Mouse (Mus musculus): ENCODE results near the gene Hist1h4h. TPM values are rescaled to one million over a fixed set of nuclear protein-coding genes. Genes with fewer than 3 reads are reported as not detected.

The Hist1h4h gene
- polyA plus RNA-seq, 1 experiment from 2014 or later = 5.4 TPM

Other genes with a start within 250 kb of the Hist1h4h start
- gene Zfp322a, start 161.8 kb upstream of the Hist1h4h start, polyA plus RNA-seq (2015; fragmentation: Illumina TruSeq; extraction: RNeasy Lipid Tissue Mini Kit (QIAGEN cat#74804); ENCODE audit: low read depth, low replicate concordance) = 30.7 TPM
- gene Abt1, start 107.2 kb upstream of the Hist1h4h start, polyA plus RNA-seq (2015; fragmentation: Illumina TruSeq; extraction: RNeasy Lipid Tissue Mini Kit (QIAGEN cat#74804); ENCODE audit: low read depth, low replicate concordance) = 6.8 TPM
- not detected for gene Btn1a1, start 65.1 kb upstream of the Hist1h4h start, polyA plus RNA-seq (2015; fragmentation: Illumina TruSeq; extraction: RNeasy Lipid Tissue Mini Kit (QIAGEN cat#74804); ENCODE audit: low read depth, low replicate concordance)
- gene Btn2a2, start 42.2 kb upstream of the Hist1h4h start, polyA plus RNA-seq (2015; fragmentation: Illumina TruSeq; extraction: RNeasy Lipid Tissue Mini Kit (QIAGEN cat#74804); ENCODE audit: low read depth, low replicate concordance) = 1.8 TPM
- not detected for gene Hist1h2af, start 2.9 kb downstream of the Hist1h4h start, polyA plus RNA-seq (2015; fragmentation: Illumina TruSeq; extraction: RNeasy Lipid Tissue Mini Kit (QIAGEN cat#74804); ENCODE audit: low read depth, low replicate concordance)
- gene Hist1h3g, start 4.4 kb downstream of the Hist1h4h start, polyA plus RNA-seq (2015; fragmentation: Illumina TruSeq; extraction: RNeasy Lipid Tissue Mini Kit (QIAGEN cat#74804); ENCODE audit: low read depth, low replicate concordance) = not detected
- gene Hist1h2bh, start 12.3 kb downstream of the Hist1h4h start, polyA plus RNA-seq (2015; fragmentation: Illumina TruSeq; extraction: RNeasy Lipid Tissue Mini Kit (QIAGEN cat#74804); ENCODE audit: low read depth, low replicate concordance) = 0.37 TPM
- not detected for gene Hist1h3f, start 13.0 kb downstream of the Hist1h4h start, polyA plus RNA-seq (2015; fragmentation: Illumina TruSeq; extraction: RNeasy Lipid Tissue Mini Kit (QIAGEN cat#74804); ENCODE audit: low read depth, low replicate concordance)
- not detected for gene Hist1h4f, start 20.6 kb downstream of the Hist1h4h start, polyA plus RNA-seq (2015; fragmentation: Illumina TruSeq; extraction: RNeasy Lipid Tissue Mini Kit (QIAGEN cat#74804); ENCODE audit: low read depth, low replicate concordance)
- gene Hist1h1d, start 22.2 kb downstream of the Hist1h4h start, polyA plus RNA-seq (2015; fragmentation: Illumina TruSeq; extraction: RNeasy Lipid Tissue Mini Kit (QIAGEN cat#74804); ENCODE audit: low read depth, low replicate concordance) = 0.06 TPM
- not detected for gene Hist1h3e, start 31.3 kb downstream of the Hist1h4h start, polyA plus RNA-seq (2015; fragmentation: Illumina TruSeq; extraction: RNeasy Lipid Tissue Mini Kit (QIAGEN cat#74804); ENCODE audit: low read depth, low replicate concordance)
- gene Hist1h2ae, start 40.2 kb downstream of the Hist1h4h start, polyA plus RNA-seq (2015; fragmentation: Illumina TruSeq; extraction: RNeasy Lipid Tissue Mini Kit (QIAGEN cat#74804); ENCODE audit: low read depth, low replicate concordance) = not detected
- 3.5 TPM for gene Hist1h2bg, start 40.3 kb downstream of the Hist1h4h start, polyA plus RNA-seq (2015; fragmentation: Illumina TruSeq; extraction: RNeasy Lipid Tissue Mini Kit (QIAGEN cat#74804); ENCODE audit: low read depth, low replicate concordance)
- not detected for gene Hist1h2bf, start 43.1 kb downstream of the Hist1h4h start, polyA plus RNA-seq (2015; fragmentation: Illumina TruSeq; extraction: RNeasy Lipid Tissue Mini Kit (QIAGEN cat#74804); ENCODE audit: low read depth, low replicate concordance)
- not detected for gene Hist1h2ad, start 43.3 kb downstream of the Hist1h4h start, polyA plus RNA-seq (2015; fragmentation: Illumina TruSeq; extraction: RNeasy Lipid Tissue Mini Kit (QIAGEN cat#74804); ENCODE audit: low read depth, low replicate concordance)
- 0.76 TPM for gene Hist1h3d, start 44.7 kb downstream of the Hist1h4h start, polyA plus RNA-seq (2015; fragmentation: Illumina TruSeq; extraction: RNeasy Lipid Tissue Mini Kit (QIAGEN cat#74804); ENCODE audit: low read depth, low replicate concordance)
- gene Hist1h4d, start 50.5 kb downstream of the Hist1h4h start, polyA plus RNA-seq (2015; fragmentation: Illumina TruSeq; extraction: RNeasy Lipid Tissue Mini Kit (QIAGEN cat#74804); ENCODE audit: low read depth, low replicate concordance) = not detected
- gene Hist1h2be, start 90.1 kb downstream of the Hist1h4h start, polyA plus RNA-seq (2015; fragmentation: Illumina TruSeq; extraction: RNeasy Lipid Tissue Mini Kit (QIAGEN cat#74804); ENCODE audit: low read depth, low replicate concordance) = 6.4 TPM
- gene Hist1h1e, start 91.5 kb downstream of the Hist1h4h start, polyA plus RNA-seq (2015; fragmentation: Illumina TruSeq; extraction: RNeasy Lipid Tissue Mini Kit (QIAGEN cat#74804); ENCODE audit: low read depth, low replicate concordance) = 3.1 TPM
- 2.0 TPM for gene Hist1h2ac, start 152.9 kb downstream of the Hist1h4h start, polyA plus RNA-seq (2015; fragmentation: Illumina TruSeq; extraction: RNeasy Lipid Tissue Mini Kit (QIAGEN cat#74804); ENCODE audit: low read depth, low replicate concordance)
- 79.4 TPM for gene Hist1h2bc, start 153.1 kb downstream of the Hist1h4h start, polyA plus RNA-seq (2015; fragmentation: Illumina TruSeq; extraction: RNeasy Lipid Tissue Mini Kit (QIAGEN cat#74804); ENCODE audit: low read depth, low replicate concordance)
- gene Hist1h1t, start 164.8 kb downstream of the Hist1h4h start, polyA plus RNA-seq (2015; fragmentation: Illumina TruSeq; extraction: RNeasy Lipid Tissue Mini Kit (QIAGEN cat#74804); ENCODE audit: low read depth, low replicate concordance) = not detected
- gene Hist1h4c, start 167.4 kb downstream of the Hist1h4h start, polyA plus RNA-seq (2015; fragmentation: Illumina TruSeq; extraction: RNeasy Lipid Tissue Mini Kit (QIAGEN cat#74804); ENCODE audit: low read depth, low replicate concordance) = 1.3 TPM
- gene Hfe, start 179.8 kb downstream of the Hist1h4h start, polyA plus RNA-seq (2015; fragmentation: Illumina TruSeq; extraction: RNeasy Lipid Tissue Mini Kit (QIAGEN cat#74804); ENCODE audit: low read depth, low replicate concordance) = 4.4 TPM
- 35.3 TPM for gene Hist1h1c, start 207.8 kb downstream of the Hist1h4h start, polyA plus RNA-seq (2015; fragmentation: Illumina TruSeq; extraction: RNeasy Lipid Tissue Mini Kit (QIAGEN cat#74804); ENCODE audit: low read depth, low replicate concordance)
- not detected for gene Hist1h3c, start 214.6 kb downstream of the Hist1h4h start, polyA plus RNA-seq (2015; fragmentation: Illumina TruSeq; extraction: RNeasy Lipid Tissue Mini Kit (QIAGEN cat#74804); ENCODE audit: low read depth, low replicate concordance)
- gene Hist1h2bb, start 215.7 kb downstream of the Hist1h4h start, polyA plus RNA-seq (2015; fragmentation: Illumina TruSeq; extraction: RNeasy Lipid Tissue Mini Kit (QIAGEN cat#74804); ENCODE audit: low read depth, low replicate concordance) = not detected
- not detected for gene Hist1h2ab, start 220.1 kb downstream of the Hist1h4h start, polyA plus RNA-seq (2015; fragmentation: Illumina TruSeq; extraction: RNeasy Lipid Tissue Mini Kit (QIAGEN cat#74804); ENCODE audit: low read depth, low replicate concordance)
- gene Hist1h3b, start 221.2 kb downstream of the Hist1h4h start, polyA plus RNA-seq (2015; fragmentation: Illumina TruSeq; extraction: RNeasy Lipid Tissue Mini Kit (QIAGEN cat#74804); ENCODE audit: low read depth, low replicate concordance) = not detected
- gene Hist1h4b, start 226.0 kb downstream of the Hist1h4h start, polyA plus RNA-seq (2015; fragmentation: Illumina TruSeq; extraction: RNeasy Lipid Tissue Mini Kit (QIAGEN cat#74804); ENCODE audit: low read depth, low replicate concordance) = not detected
- gene Hist1h4a, start 230.2 kb downstream of the Hist1h4h start, polyA plus RNA-seq (2015; fragmentation: Illumina TruSeq; extraction: RNeasy Lipid Tissue Mini Kit (QIAGEN cat#74804); ENCODE audit: low read depth, low replicate concordance) = not detected
- not detected for gene Hist1h3a, start 231.3 kb downstream of the Hist1h4h start, polyA plus RNA-seq (2015; fragmentation: Illumina TruSeq; extraction: RNeasy Lipid Tissue Mini Kit (QIAGEN cat#74804); ENCODE audit: low read depth, low replicate concordance)
- not detected for gene Hist1h1a, start 232.6 kb downstream of the Hist1h4h start, polyA plus RNA-seq (2015; fragmentation: Illumina TruSeq; extraction: RNeasy Lipid Tissue Mini Kit (QIAGEN cat#74804); ENCODE audit: low read depth, low replicate concordance)
- not detected for gene Trim38, start 238.9 kb downstream of the Hist1h4h start, polyA plus RNA-seq (2015; fragmentation: Illumina TruSeq; extraction: RNeasy Lipid Tissue Mini Kit (QIAGEN cat#74804); ENCODE audit: low read depth, low replicate concordance)